Mouse (Mus musculus): ENCODE data around the gene Rbm39.
"Not testable (repeated sequence)": the region's sequence is repeated elsewhere in the genome, so short reads cannot be mapped to it uniquely, and the experiment has no call there.

Gene Rbm39

GRCm38 (mm10) chr2:156180824-156181590, 969 bp upstream of the Rbm39 start:
- no peak for DNase-seq (ENCODE audit: low spot score in 2 of 2)

- no peak for DNase-seq (ENCODE audit: low spot score in 2 of 2)
Observed at GRCm38 (mm10) chr2:156179796-156180093, 293 bp downstream of the Rbm39 start.

DNA sequence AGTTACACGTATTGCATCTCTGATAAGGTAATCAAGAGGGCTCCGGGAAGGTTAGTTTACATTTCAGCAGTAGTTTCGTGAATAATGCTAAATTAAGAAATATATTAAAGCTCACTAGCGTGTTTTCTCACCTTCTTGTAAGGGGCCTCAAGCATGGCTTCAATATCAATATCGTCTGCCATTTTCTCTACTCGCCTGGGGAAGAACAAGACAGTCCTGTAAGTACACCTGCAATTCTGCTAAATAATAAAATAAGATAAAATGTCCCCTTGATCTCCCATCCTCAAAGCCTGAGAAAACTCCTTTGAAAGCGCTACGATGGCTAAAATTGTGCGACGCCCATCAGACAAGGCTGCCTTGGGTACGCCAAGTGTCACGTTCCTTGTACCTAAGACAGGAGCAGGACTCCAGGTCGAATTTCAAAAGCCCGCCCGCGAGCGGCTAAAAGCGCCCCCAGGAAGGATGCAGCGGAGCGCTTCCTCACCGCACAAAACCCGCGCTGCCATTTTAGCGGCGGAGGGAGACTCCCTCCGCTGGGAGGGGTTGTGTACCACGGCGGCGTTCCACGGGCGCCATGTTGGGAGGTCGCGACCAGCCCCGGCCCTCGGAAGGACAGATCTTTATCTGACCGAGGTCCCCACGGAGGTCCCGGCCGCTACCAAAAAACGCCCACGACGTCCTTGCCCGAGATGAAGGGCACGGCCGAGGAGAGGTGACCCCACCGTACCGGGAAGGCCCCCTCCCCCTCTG, 817 bp downstream of the Rbm39 start:
- peak; percentile 69 to 79 for DNase-seq (ENCODE audit: low spot score in 2 of 2)

DNA sequence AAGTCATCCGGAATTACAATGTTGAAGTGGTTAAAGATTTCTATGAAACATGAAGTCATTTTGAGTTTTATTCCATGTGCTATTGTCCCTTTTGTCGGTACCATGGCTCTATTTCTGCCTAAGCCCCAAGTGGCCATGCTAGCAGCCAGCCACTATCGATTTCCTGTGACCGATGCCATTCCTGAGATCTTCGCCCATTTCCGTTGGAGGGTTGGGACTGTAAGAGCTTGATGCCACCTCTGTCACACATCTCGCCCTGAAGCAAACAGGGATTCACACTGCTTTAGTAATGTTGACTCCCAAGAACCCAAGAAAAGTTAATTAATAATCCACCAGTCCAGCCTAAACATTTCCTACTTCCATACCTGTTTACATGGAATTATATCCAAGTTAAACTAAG, 2.4 kb downstream of the Rbm39 start:
- DNase-seq (ENCODE audit: low spot score in 2 of 2) = no peak

DNA sequence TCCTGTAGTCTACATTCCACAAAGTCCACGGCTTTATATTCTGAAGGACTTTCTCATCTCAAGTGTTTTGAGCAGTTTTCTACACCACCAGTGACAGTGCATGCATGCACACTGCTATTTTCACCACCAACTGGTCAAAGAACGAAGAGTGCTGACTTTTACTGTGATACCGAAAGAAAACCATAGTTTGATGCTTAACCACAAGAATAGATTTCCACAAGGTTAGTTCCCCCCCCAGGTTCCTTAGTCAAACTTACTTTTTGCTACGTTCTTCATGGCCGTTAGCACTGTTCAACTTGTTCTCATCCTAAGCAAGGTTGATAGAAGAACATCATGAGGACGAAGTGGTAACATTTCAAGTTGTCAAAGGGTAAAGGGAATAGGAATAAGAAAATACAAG, 3.0 kb downstream of the Rbm39 start:
- DNase-seq (ENCODE audit: low spot score in 2 of 2) = no peak

DNA sequence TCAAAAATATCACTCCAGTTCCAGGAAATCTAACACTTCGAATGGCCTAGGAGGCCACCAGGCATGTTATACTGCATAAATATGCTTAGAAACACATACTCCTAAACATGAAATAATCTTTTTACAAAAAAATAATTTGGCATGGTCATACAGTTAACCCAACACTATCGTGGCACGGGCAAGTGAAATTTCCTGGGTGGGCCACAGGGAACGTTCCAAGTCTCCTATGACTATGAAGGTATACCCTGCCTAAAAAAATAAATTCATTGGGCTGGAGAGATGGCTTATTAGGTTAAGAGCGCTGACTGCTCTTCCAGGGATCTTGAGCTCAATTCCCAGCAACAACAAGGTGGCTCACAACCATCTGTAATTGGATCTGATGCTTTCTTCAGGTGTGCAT, 13.5 kb downstream of the Rbm39 start:
- no peak for DNase-seq (ENCODE audit: low spot score in 2 of 2)

DNA sequence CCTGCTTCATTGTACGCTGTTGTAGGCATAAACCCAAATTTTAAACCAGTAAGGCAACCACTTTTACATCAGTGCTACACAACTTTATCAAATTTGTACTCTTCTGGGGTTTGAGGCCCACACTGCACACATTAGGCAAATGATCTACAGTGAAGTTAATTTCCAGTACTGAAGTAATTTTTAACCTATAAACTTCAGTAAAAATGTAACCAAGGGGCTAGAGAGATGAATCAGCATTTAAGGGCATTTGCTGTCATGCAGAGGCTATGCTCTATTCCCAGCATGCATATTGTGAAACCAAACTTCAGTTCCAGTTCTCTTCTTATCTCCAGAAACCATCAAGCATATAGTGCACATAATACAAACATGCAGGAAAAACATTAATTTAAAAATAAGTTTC, 14.6 kb downstream of the Rbm39 start:
- no peak for DNase-seq (ENCODE audit: low spot score in 2 of 2)

DNA sequence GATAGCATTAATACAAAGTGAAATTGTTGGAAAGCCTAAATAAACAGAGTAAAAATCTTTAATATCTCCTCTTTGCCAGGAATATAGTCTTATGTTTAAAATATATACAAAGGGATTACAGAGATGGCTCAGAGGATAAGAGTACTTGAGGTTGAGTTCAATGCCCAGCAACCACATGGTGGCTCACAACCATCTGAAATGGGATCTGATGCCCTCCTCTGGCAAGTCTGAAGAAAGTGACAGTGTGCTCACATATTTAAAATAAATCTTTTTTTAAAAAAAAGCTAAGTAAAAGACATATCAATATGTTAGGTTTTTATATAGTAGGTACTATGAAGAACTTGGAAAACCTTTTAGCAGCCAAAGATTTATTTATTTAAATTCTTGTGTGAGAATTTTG, 28.5 kb downstream of the Rbm39 start:
- DNase-seq (ENCODE audit: low spot score in 2 of 2) = no peak

GRCm38 (mm10) chr2:156147316-156147915, 32.6 kb downstream of the Rbm39 start:
- no peak for DNase-seq (ENCODE audit: low spot score in 2 of 2)

GRCm38 (mm10) chr2:156146272-156146989, 33.6 kb downstream of the Rbm39 start:
- no peak for DNase-seq (ENCODE audit: low spot score in 2 of 2)

GRCm38 (mm10) chr2:156145486-156146130, 34.4 kb downstream of the Rbm39 start:
- no peak for DNase-seq (ENCODE audit: low spot score in 2 of 2)

- DNase-seq (ENCODE audit: low spot score in 2 of 2) = peak; percentile 82 to 85
Observed at GRCm38 (mm10) chr2:156143953-156144724, 35.9 kb downstream of the Rbm39 start, which contains the start of the genes Romo1 and Nfs1. Gene Romo1, plus strand, starts transcription at chr2:156144039. Gene Nfs1, minus strand, starts transcription at chr2:156144186.

GRCm38 (mm10) chr2:156143367-156143766, 36.7 kb downstream of the Rbm39 start:
- DNase-seq (ENCODE audit: low spot score in 2 of 2) = peak in 1 of 2 experiments; percentile 9

- no peak for DNase-seq (ENCODE audit: low spot score in 2 of 2)
Observed at GRCm38 (mm10) chr2:156142820-156143219, 37.2 kb downstream of the Rbm39 start.

DNA sequence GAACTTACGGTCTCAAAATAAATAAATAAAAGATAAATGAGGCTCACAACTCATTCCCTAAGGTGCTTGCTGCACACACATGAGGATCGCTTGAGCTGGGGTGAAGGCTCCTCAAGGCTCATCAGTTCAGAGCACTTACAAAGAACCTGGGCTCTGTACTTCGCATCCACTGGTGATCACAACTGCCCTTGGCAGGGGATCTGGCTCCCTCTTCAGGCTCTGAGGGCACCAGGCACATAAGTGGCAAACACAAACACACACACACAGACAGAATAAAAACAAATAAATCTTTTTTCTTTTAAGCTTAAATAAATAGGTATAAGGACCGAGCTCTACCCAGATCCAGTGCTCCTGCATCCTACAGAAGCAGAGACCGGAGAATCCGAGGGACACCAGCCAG, 44.3 kb downstream of the Rbm39 start:
- DNase-seq (ENCODE audit: low spot score in 2 of 2) = no peak

- no peak for DNase-seq (ENCODE audit: low spot score in 2 of 2)
Observed at GRCm38 (mm10) chr2:156134161-156134560, 45.9 kb downstream of the Rbm39 start.

- DNase-seq (ENCODE audit: low spot score in 2 of 2) = no peak
Observed at GRCm38 (mm10) chr2:156126992-156127391, 53.0 kb downstream of the Rbm39 start, which contains the start of gene Gm28036. Gene Gm28036, minus strand, starts transcription at chr2:156127092.

GRCm38 (mm10) chr2:156123731-156124130, 56.3 kb downstream of the Rbm39 start:
- DNase-seq (ENCODE audit: low spot score in 2 of 2) = no peak

- no peak for DNase-seq (ENCODE audit: low spot score in 2 of 2)
Observed at GRCm38 (mm10) chr2:156119566-156119965, 60.5 kb downstream of the Rbm39 start.

- not testable (repeated sequence) for DNase-seq (ENCODE audit: low spot score in 2 of 2)
Observed at GRCm38 (mm10) chr2:156112080-156112423, 68.0 kb downstream of the Rbm39 start.

All from spleen, postnatal 14 days (tissue).